Mouse (Mus musculus): ENCODE results near the gene Dok5.

GRCm38 (mm10) chr2:170712658-170713285 is 18.8 kb upstream of the Dok5 start:
- no peak for TF ChIP-seq MYOD1 (IDR thresholded peaks at IDR 0.05; ENCODE audit: control insufficient read depth in 1 of 3, insufficient read length in 2 of 3, low read depth in 2 of 3)
- no peak for TF ChIP-seq USF1 (IDR thresholded peaks at IDR 0.05; ENCODE audit: low read depth)
- TF ChIP-seq E2F4 (IDR thresholded peaks at IDR 0.05; ENCODE audit: insufficient read depth) = no peak
- no peak for TF ChIP-seq TCF12 (IDR thresholded peaks at IDR 0.05; ENCODE audit: insufficient read depth, poor library complexity, severe bottlenecking)
- TF ChIP-seq POLR2A (IDR thresholded peaks at IDR 0.05; ENCODE audit: insufficient read length, low read depth) = no peak
- no peak for TF ChIP-seq MAX (IDR thresholded peaks at IDR 0.05; ENCODE audit: low read depth)
